Mouse (Mus musculus) adrenal gland, adult (tissue): ENCODE measurements at regions not wholly inside any gene's neighbourhood (a gene's known extent, or its start where the extent isn't known, plus 50 kb on each side); places are given as distances from the start of the nearest gene placed in this dataset.

Experiments used
- DNase-seq, 2 experiments: peaks; one replicate each; pipeline ENCODE4 v3.0.0; 2022 to 2023; ENCODE audit warnings: low spot score in 1 of 2; ENCODE audit not compliant: inconsistent age in 2 of 2

GRCm38 (mm10) chr2:136617138-136617537 is 96.1 kb upstream of the Snap25 start:
- DNase-seq = peak; percentile 27 to 60

- no peak for DNase-seq
Observed at GRCm38 (mm10) chr2:136618114-136618513, 95.1 kb upstream of the Snap25 start.

GRCm38 (mm10) chr2:136620309-136620708 is 92.9 kb upstream of the Snap25 start:
- no peak for DNase-seq

DNA sequence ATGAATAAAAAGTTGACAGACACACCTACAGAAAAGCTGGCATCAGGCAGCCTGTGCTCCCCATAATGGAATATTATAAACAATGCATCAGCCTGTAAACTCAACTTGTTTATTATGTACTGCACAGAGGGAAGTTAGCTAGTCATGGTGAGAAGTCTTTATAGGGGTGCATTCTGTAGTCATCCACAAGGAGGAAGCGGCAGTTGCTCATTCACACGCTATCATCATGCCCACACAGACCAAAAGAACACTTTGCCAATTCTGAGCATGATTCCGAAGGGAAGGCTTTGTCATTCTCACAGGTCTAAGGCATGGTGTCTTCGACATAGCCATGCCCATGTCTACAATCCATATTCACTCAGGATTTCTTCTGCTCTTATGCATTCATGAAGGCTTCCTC is 92.3 kb upstream of the Snap25 start:
- DNase-seq = no peak

- DNase-seq = no peak
Observed at GRCm38 (mm10) chr2:136623808-136624489, 89.3 kb upstream of the Snap25 start.

DNA sequence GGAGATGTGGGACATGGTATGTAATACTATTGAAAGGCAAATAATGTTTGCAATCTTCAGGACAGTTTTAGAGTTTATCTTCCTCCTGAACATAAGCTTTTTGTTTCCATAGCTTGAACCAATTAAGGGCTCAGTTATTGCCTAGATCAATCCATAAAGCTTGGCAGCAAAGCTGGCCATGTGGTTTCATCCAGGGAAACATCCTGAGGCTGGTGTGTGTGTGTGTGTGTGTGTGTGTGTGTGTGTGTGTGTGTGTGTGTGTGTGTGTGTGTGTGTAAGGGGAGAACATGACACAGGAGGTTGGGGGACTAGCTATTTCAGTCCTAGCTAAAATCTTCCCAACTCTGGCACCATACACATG is 88.8 kb upstream of the Snap25 start:
- no peak for DNase-seq

DNA sequence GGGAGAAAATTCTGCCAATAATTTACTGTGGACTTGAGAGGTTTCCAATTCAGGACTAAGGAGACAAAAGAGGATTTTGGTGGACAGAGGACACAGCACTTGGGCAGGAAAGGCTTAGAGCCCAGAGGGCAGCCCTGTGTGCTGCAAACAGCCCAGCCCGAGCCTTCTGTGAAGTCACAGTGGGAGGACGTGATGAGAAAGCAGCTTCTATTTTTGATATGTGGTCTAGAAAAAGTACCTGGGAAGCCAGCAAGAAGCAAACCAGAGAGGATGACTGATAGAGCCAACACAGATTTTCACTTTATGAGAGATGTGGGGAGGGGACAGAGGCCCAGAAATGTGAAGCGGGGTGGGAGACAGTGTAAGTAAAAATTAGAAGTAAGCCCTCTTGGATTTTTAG is 66.3 kb upstream of the Snap25 start:
- no peak for DNase-seq

GRCm38 (mm10) chr2:136648606-136649005 is 64.6 kb upstream of the Snap25 start:
- peak; percentile 86 to 91 for DNase-seq

DNA sequence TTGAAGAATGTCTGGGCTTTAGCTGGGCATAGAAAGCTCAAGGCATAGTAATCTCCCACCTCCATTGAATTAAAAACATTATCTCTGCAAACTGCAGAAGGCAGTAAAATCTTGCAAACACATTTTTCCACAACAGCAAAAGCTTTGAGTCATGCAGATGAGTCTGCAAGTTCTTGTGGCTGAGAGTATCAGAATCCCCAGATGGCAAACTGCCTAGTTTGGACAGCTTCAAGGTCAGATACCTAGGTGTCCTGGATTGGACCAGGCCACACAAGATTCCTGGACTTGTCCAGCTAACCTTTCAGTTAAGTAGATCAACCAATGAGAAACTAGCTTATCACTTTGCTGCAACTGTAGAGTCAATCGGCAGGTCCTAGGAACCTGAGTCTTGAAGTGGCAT is 62.5 kb upstream of the Snap25 start:
- peak; percentile 78 to 82 for DNase-seq

GRCm38 (mm10) chr2:136652206-136653003 is 60.8 kb upstream of the Snap25 start:
- no peak for DNase-seq
